Mouse (Mus musculus): ENCODE data around the gene Isoc2a. TPM values are rescaled to one million over a fixed set of nuclear protein-coding genes. Genes with fewer than 3 reads are reported as not detected.

The Isoc2a gene
- polyA plus RNA-seq, 1 experiment from 2014 or later = 1.3 TPM

DNA sequence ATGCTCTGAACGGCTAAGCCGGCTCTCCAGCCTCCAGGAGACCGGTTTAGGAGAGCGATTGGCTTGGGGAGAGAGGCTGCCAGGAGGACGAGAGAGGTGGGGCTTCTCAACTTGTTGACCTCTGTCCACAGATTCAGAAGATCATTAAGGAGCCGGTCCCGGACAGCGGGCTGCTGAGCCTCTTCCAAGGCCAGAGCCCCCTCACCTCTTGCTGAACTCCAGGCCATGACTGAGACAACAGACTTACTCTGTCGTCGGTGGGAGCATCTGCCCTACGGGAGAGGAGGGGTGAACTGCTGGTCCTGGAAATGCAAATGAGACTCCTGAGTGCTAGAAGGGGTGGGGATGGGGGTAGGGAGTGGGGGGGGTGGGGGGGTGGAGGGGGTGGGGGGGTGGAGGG, 18.2 kb downstream of the Isoc2a start:
- no peak for ATAC-seq
- WGBS = 43% methylated on average over 11 of the region's 11 CpGs
- H3K27me3 ChIP-seq (replicated peaks; ENCODE audit: control insufficient read depth, insufficient read depth, low read length) = no peaks in the 10 kb centered on the region
- no peak for TF ChIP-seq CTCF (IDR thresholded peaks at IDR 0.05; ENCODE audit: low read depth)
- H3K36me3 ChIP-seq (ENCODE audit: control insufficient read depth, insufficient read depth) = no peaks in the 10 kb centered on the region
- no peaks in the 10 kb centered on the region for H3K4me1 ChIP-seq (replicated peaks; ENCODE audit: control insufficient read depth, insufficient read depth, low read length)
- no peak overlapping the region for H3K4me3 ChIP-seq (ENCODE audit: low read depth, low read length)
- H3K4me2 ChIP-seq (replicated peaks; ENCODE audit: low read depth) = no peak overlapping the region
- no peak overlapping the region for H3K27ac ChIP-seq (ENCODE audit: low read depth, low read length)
- no peaks in the 10 kb centered on the region for H3K9me3 ChIP-seq (ENCODE audit: control insufficient read depth)
- no peak overlapping the region for H3K9ac ChIP-seq (ENCODE audit: low read depth, low read length)

DNA sequence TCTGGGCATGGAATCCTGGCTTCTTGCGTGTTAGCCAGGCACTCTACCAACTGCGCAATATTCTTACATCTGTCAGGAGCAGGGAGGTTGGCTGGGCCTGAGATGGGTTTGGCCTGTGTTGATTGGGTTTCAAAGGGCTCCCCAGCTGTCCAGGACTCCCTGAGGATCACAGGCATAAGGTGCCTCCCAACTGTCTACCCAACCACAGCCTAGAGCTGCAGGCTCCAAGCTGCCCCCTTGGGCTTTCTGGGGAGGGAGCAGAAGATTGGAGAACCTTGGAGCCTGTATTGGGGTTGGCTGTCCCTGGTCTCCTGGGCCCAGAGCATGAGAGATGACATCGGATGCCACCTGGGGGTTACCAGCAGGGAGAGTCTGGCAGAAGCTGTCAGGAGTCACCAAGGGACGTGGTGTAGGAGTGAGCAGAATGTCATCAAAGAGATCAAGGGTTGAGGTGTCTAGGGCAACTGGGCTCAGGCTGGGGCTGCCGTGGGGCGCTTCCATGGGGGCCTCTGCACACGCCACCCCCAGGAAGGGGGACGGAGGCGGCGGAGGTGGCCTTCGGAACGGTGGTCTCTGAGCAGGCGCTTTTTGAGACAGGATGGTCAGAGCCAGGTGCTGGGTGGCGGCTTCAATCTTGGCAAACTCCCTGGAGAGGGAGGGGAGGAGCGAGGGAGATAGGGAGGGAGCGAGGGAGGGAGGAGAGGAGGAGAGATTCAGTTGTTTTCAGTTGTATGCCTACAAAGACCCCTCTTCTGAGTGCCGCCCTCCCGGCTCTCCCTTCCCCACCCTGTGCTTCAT, 22.1 kb downstream of the Isoc2a start:
- H3K4me1 ChIP-seq (replicated peaks; ENCODE audit: control insufficient read depth, insufficient read depth, low read length) = no peaks in the 10 kb centered on the region
- peak overlapping the region; percentile 13 for H3K4me3 ChIP-seq (ENCODE audit: low read depth, low read length)
- peak overlapping the region; percentile 65 for H3K4me2 ChIP-seq (replicated peaks; ENCODE audit: low read depth)
- peak; percentile 19 for ATAC-seq
- 25% methylated on average over 17 of the region's 18 CpGs for WGBS
- no peaks in the 10 kb centered on the region for H3K36me3 ChIP-seq (ENCODE audit: control insufficient read depth, insufficient read depth)
- no peak for TF ChIP-seq CTCF (IDR thresholded peaks at IDR 0.05; ENCODE audit: low read depth)
- H3K27ac ChIP-seq (ENCODE audit: low read depth, low read length) = no peak overlapping the region
- H3K9me3 ChIP-seq (ENCODE audit: control insufficient read depth) = no peaks in the 10 kb centered on the region
- H3K27me3 ChIP-seq (replicated peaks; ENCODE audit: control insufficient read depth, insufficient read depth, low read length) = no peaks in the 10 kb centered on the region
- H3K9ac ChIP-seq (ENCODE audit: low read depth, low read length) = no peak overlapping the region

DNA sequence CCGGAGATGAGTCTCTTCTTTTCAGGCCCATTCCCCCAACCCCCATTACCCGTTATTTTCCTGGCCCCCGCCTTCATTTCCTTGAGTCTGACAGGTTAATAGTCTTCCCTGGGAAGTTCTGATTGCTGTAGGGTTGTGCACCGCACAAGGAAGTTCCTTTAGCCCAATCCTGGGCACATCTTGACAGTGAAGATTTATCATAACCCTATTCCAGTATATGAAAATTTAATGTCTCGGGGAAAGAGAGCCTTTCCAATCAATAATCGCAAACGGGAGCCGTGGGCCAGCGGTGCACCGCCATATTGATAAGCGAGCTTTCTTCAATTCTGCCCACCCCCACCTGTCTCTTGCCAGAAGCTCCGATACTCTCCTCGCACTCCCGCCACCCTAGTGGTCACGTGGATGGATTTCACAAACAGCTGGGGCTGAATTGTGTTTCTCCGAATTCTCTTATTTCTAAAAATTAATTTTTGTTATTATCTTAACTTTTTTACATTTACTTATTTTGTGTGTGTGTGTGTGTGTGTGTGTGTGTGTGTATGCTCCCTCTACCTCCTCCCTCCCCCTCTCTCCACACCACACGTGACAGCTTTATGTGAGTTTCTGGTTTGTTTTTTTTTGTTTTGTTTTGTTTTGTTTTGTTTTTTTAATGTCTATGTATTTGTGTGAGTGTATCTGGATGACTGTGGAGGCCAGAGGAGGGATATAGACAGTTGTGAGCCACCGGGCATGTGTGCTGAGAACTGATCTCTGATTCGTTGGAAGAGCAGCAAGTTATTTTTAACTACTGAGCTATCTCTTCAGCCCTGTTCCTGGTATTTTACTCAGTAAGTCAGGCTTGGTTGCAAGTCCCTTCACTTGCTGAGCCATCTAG, 22.9 kb downstream of the Isoc2a start:
- Histone ChIP-seq H3K4me1 (replicated peaks; ENCODE audit: control insufficient read depth, insufficient read depth, low read length) (no peaks in the 10 kb centered on the region), H3K27me3 (replicated peaks; ENCODE audit: control insufficient read depth, insufficient read depth, low read length) (no peaks in the 10 kb centered on the region), H3K27ac (ENCODE audit: low read depth, low read length) (no peak overlapping the region), H3K9me3 (ENCODE audit: control insufficient read depth) (no peaks in the 10 kb centered on the region), H3K36me3 (ENCODE audit: control insufficient read depth, insufficient read depth) (no peaks in the 10 kb centered on the region), H3K4me2 (replicated peaks; ENCODE audit: low read depth) (peak overlapping the region; percentile 65), H3K4me3 (ENCODE audit: low read depth, low read length) (peak overlapping the region; percentile 13), H3K9ac (ENCODE audit: low read depth, low read length) (no peak overlapping the region)
- 8% methylated on average over 19 of the region's 19 CpGs for WGBS
- TF ChIP-seq CTCF (IDR thresholded peaks at IDR 0.05; ENCODE audit: low read depth) = no peak
- ATAC-seq = no peak

DNA sequence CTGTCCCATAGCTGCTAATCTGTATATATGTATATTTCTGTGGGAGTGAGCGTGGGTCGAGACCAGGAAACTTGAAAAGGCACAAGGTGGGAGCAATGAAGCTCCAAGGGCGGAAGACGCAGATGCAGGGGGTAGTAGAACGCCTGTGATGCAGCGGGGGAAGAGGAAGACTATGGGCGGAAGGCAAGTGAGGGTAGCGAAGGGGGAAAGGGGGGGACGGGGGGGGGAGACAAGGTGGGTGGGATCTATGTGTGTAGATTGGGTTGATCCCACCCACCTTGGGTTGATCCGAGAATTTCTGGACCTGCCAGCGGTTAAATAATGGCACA, 23.5 kb downstream of the Isoc2a start:
- ATAC-seq = no peak
- peak overlapping the region; percentile 65 for H3K4me2 ChIP-seq (replicated peaks; ENCODE audit: low read depth)
- H3K4me1 ChIP-seq (replicated peaks; ENCODE audit: control insufficient read depth, insufficient read depth, low read length) = no peaks in the 10 kb centered on the region
- no peaks in the 10 kb centered on the region for H3K36me3 ChIP-seq (ENCODE audit: control insufficient read depth, insufficient read depth)
- no peak overlapping the region for H3K27ac ChIP-seq (ENCODE audit: low read depth, low read length)
- peak overlapping the region; percentile 13 for H3K4me3 ChIP-seq (ENCODE audit: low read depth, low read length)
- WGBS = 33% methylated on average over 11 of the region's 11 CpGs
- no peaks in the 10 kb centered on the region for H3K27me3 ChIP-seq (replicated peaks; ENCODE audit: control insufficient read depth, insufficient read depth, low read length)
- no peak overlapping the region for H3K9ac ChIP-seq (ENCODE audit: low read depth, low read length)
- TF ChIP-seq CTCF (IDR thresholded peaks at IDR 0.05; ENCODE audit: low read depth) = no peak
- no peaks in the 10 kb centered on the region for H3K9me3 ChIP-seq (ENCODE audit: control insufficient read depth)

DNA sequence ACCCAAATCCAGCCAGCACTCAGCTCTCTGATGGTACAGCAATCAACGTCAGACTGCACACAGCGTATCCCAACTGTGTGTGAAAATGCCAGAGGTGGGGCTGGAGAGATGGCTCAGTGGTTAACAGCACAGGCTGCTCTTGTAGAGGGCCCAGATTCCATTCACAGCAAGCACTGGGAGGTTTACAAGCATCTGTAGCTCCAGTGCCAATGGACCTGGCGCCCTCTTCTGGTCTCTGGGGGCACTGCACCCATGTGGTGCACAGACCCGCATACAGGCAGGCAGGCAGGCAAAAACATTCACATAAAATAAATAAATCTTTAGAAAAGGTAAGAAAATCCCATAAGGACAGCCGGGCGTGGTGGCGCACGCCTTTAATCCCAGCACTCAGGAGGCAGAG, 24.2 kb downstream of the Isoc2a start:
- WGBS = 60% methylated on average over 8 of the region's 8 CpGs
- H3K9ac ChIP-seq (ENCODE audit: low read depth, low read length) = no peak overlapping the region
- peak; percentile 75 for TF ChIP-seq CTCF (IDR thresholded peaks at IDR 0.05; ENCODE audit: low read depth)
- H3K4me1 ChIP-seq (replicated peaks; ENCODE audit: control insufficient read depth, insufficient read depth, low read length) = no peaks in the 10 kb centered on the region
- peak; percentile 9; the same call in 1 of the 2 replicates for ATAC-seq
- H3K36me3 ChIP-seq (ENCODE audit: control insufficient read depth, insufficient read depth) = no peaks in the 10 kb centered on the region
- no peak overlapping the region for H3K27ac ChIP-seq (ENCODE audit: low read depth, low read length)
- H3K4me3 ChIP-seq (ENCODE audit: low read depth, low read length) = no peak overlapping the region
- no peaks in the 10 kb centered on the region for H3K9me3 ChIP-seq (ENCODE audit: control insufficient read depth)
- no peak overlapping the region for H3K4me2 ChIP-seq (replicated peaks; ENCODE audit: low read depth)
- no peaks in the 10 kb centered on the region for H3K27me3 ChIP-seq (replicated peaks; ENCODE audit: control insufficient read depth, insufficient read depth, low read length)

- WGBS = 77% methylated on average over 9 of the region's 9 CpGs
- H3K4me1 ChIP-seq (replicated peaks; ENCODE audit: control insufficient read depth, insufficient read depth, low read length) = no peaks in the 10 kb centered on the region
- no peaks in the 10 kb centered on the region for H3K36me3 ChIP-seq (ENCODE audit: control insufficient read depth, insufficient read depth)
- no peak overlapping the region for H3K9ac ChIP-seq (ENCODE audit: low read depth, low read length)
- H3K27me3 ChIP-seq (replicated peaks; ENCODE audit: control insufficient read depth, insufficient read depth, low read length) = no peaks in the 10 kb centered on the region
- no peak overlapping the region for H3K27ac ChIP-seq (ENCODE audit: low read depth, low read length)
- H3K4me2 ChIP-seq (replicated peaks; ENCODE audit: low read depth) = no peak overlapping the region
- no peak for TF ChIP-seq CTCF (IDR thresholded peaks at IDR 0.05; ENCODE audit: low read depth)
- H3K9me3 ChIP-seq (ENCODE audit: control insufficient read depth) = no peaks in the 10 kb centered on the region
- no peak overlapping the region for H3K4me3 ChIP-seq (ENCODE audit: low read depth, low read length)
- ATAC-seq = no peak
Observed at GRCm38 (mm10) chr7:4902404-4902803, 25.5 kb downstream of the Isoc2a start.
